Mouse (Mus musculus) embryonic facial prominence, embryonic 13.5 days (tissue): ENCODE measurements around the gene Ugt1a2. TPM values are rescaled to one million over a fixed set of nuclear protein-coding genes. Genes with fewer than 3 reads are reported as not detected.

Experiments used
- ATAC-seq: fragments of 200-750 bp; cut with Nextera tagmentation; 2 replicates; pipeline ENCODE4 v1.8.0; 2017; ENCODE audit warnings: low read depth; ENCODE audit not compliant: insufficient number of reproducible peaks, insufficient read depth, low FRiP score, low TSS enrichment
- H3K27ac ChIP-seq: fragments of 300-500 bp; sonication (generic); 2 replicates; pipeline ENCODE4 v1.5.1; 2015; ENCODE audit warnings: moderate library complexity, mild to moderate bottlenecking, inconsistent platforms
- H3K27me3 ChIP-seq: fragments of 300-500 bp; sonication (generic); 2 replicates; pipeline ENCODE4 v1.6.1; 2015; ENCODE audit warnings: mild to moderate bottlenecking, inconsistent platforms
- H3K36me3 ChIP-seq: fragments of 300-500 bp; sonication (generic); 2 replicates; pipeline ENCODE4 v1.6.1; 2015; ENCODE audit warnings: mild to moderate bottlenecking, inconsistent platforms
- H3K4me1 ChIP-seq: fragments of 300-500 bp; sonication (generic); 2 replicates; pipeline ENCODE4 v1.6.1; 2015; ENCODE audit warnings: inconsistent platforms
- H3K4me2 ChIP-seq: fragments of 300-500 bp; sonication (generic); 2 replicates; pipeline ENCODE4 v1.6.1; 2015; ENCODE audit warnings: moderate library complexity, mild to moderate bottlenecking, inconsistent platforms
- H3K4me3 ChIP-seq: fragments of 300-500 bp; sonication (generic); 2 replicates; pipeline ENCODE4 v1.5.1; 2015; ENCODE audit warnings: mild to moderate bottlenecking, inconsistent platforms
- H3K9ac ChIP-seq: fragments of 300-500 bp; sonication (generic); 2 replicates; pipeline ENCODE4 v1.6.1; 2015; ENCODE audit warnings: mild to moderate bottlenecking, inconsistent platforms
- H3K9me3 ChIP-seq: fragments of 300-500 bp; sonication (generic); 2 replicates; pipeline ENCODE4 v1.6.1; 2016; ENCODE audit warnings: inconsistent platforms
- WGBS: fragments of 180-500 bp; shearing (Covaris S2); methylation state at CpG from one replicate; pipeline ENCODE4 v1.1.7; 2015; ENCODE audit warnings: mixed read lengths; 5-methylcytosine and 5-hydroxymethylcytosine counted together
- polyA plus RNA-seq: library from polyadenylated mRNA; unstranded; fragments of >200 nt; fragmentation: Nextera tagmentation; extraction: Ambion mirVana; gene quantifications from 2 replicates; pipeline ENCODE4 v1.2.1, GENCODE M21; 2015

Ugt1a2 gene
- polyA plus RNA-seq, 1 experiment from 2014 or later = not detected

DNA sequence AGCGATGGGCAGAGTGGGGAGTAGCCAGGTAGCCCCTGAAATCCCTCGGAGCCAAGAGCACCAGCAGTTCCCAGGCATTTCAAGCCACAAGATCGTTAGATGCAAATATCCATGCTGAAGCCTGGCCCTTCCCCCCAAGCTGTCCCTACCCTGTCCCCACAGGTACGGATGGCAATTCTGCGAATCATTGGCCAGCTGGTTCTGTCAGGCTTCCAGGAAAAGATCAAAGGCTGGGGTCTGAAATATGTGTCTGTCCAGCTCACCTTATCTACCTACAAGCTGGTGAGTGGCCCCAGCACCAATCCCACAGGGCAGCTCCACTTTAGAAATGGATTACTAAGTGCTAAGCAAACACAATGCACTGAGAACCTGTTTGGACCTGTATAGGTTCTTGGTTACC lies 36.9 kb downstream of the Ugt1a2 start:
- Histone ChIP-seq H3K9me3 (peaks cover 92% of the 10 kb centered on the region), H3K4me3 (no peak overlapping the region), H3K4me2 (no peak overlapping the region), H3K27ac (no peak overlapping the region), H3K27me3 (no peaks in the 10 kb centered on the region), H3K36me3 (no peaks in the 10 kb centered on the region), H3K4me1 (no peaks in the 10 kb centered on the region), H3K9ac (no peak overlapping the region)
- no peak for ATAC-seq
- 82% methylated on average over 5 of the region's 5 CpGs for WGBS

DNA sequence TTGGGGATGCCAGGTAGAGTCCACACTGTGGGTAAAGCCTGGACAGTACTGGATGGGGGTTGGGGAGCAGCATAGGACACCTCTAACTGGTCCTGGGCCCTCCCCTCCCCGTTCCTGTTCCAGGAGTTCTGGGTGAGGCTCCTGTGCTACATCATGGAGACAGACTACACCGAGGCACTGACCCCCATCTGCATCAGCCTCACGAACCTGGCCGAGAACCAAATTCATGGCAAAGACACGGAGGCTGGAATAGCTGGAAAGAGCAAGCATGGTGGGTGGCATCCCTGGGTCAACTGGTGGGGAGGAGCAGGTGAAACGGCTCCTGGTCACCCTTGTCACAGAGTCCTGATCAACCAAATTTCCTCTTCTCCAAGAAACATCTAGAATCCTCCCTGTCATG lies 38.4 kb downstream of the Ugt1a2 start:
- ATAC-seq = no peak
- Histone ChIP-seq H3K4me1 (no peaks in the 10 kb centered on the region), H3K4me3 (no peak overlapping the region), H3K4me2 (no peak overlapping the region), H3K9me3 (peaks cover 92% of the 10 kb centered on the region), H3K9ac (no peak overlapping the region), H3K36me3 (no peaks in the 10 kb centered on the region), H3K27me3 (no peaks in the 10 kb centered on the region), H3K27ac (no peak overlapping the region)
- 76% methylated on average over 6 of the region's 6 CpGs for WGBS

DNA sequence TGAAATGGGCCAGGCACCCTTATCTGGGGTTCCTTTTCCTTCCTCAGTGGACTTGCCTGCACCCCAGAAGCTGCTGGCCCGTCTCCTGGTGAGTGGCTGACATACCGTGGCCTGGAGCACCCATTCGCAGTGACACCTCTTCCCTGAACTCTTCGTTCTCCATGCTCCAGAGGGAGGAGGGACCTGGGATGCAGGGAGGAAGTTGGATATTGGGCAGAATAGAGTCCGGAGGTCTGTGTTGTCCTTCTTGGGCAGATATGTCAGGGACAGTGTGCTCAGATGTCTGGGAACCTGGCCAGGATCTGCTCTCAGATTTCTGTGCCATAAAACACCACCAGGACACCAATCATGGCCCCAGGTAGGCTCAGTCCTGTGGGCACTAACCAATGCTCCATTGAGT lies 39.7 kb downstream of the Ugt1a2 start:
- Histone ChIP-seq H3K9me3 (peaks cover 91% of the 10 kb centered on the region), H3K9ac (no peak overlapping the region), H3K4me3 (no peak overlapping the region), H3K27ac (no peak overlapping the region), H3K4me2 (no peak overlapping the region), H3K27me3 (no peaks in the 10 kb centered on the region), H3K4me1 (no peaks in the 10 kb centered on the region), H3K36me3 (no peaks in the 10 kb centered on the region)
- 73% methylated on average over 5 of the region's 5 CpGs for WGBS
- ATAC-seq = no peak

DNA sequence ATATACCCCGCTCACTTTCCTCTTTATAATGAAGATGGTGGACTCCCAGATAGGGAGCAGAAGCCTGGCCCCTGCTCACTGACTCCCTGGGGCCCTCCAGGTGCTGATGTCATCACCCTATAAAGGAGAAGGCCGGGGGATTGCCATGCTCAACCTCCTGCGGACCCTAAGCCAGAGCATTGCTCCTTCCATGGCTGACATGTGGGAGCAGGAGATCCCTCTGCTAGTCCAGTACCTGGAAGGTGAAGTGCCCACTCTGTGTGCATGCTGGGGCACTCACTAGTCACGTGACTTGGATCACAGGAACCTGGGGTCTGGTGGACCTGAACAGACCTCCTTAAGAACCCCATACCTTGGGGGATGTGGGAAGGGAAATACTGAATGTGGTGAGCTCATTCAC lies 40.2 kb downstream of the Ugt1a2 start:
- H3K36me3 ChIP-seq = no peaks in the 10 kb centered on the region
- ATAC-seq = peak; percentile 13
- no peak overlapping the region for H3K9ac ChIP-seq
- 69% methylated on average over 4 of the region's 4 CpGs for WGBS
- no peaks in the 10 kb centered on the region for H3K27me3 ChIP-seq
- no peak overlapping the region for H3K27ac ChIP-seq
- H3K4me3 ChIP-seq = no peak overlapping the region
- no peak overlapping the region for H3K4me2 ChIP-seq
- no peaks in the 10 kb centered on the region for H3K4me1 ChIP-seq
- H3K9me3 ChIP-seq = peaks cover 91% of the 10 kb centered on the region

DNA sequence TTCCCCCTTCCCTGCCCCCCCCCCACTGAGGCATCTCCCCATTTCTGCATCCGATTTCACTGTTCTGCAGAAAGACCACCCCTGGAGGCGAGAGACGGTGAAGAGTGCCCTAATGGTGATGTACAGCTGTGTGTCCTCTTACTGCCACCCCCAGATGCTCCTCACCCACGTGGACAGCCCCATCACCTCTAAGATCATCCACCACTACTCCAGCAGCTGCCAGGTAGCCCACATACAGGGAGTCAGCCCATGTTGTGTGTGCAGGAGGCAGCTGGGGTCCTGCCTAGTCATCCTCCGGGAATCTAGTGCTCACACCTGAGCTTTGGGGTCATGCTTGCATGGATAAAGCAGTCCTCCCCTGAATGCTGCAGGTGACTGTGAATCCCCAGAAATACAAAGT lies 43.5 kb downstream of the Ugt1a2 start:
- Histone ChIP-seq H3K4me1 (no peaks in the 10 kb centered on the region), H3K9me3 (peaks cover 92% of the 10 kb centered on the region), H3K36me3 (no peaks in the 10 kb centered on the region), H3K4me3 (no peak overlapping the region), H3K27me3 (no peaks in the 10 kb centered on the region), H3K9ac (no peak overlapping the region), H3K27ac (no peak overlapping the region), H3K4me2 (no peak overlapping the region)
- ATAC-seq = no peak
- WGBS = 61% methylated on average over 5 of the region's 5 CpGs

DNA sequence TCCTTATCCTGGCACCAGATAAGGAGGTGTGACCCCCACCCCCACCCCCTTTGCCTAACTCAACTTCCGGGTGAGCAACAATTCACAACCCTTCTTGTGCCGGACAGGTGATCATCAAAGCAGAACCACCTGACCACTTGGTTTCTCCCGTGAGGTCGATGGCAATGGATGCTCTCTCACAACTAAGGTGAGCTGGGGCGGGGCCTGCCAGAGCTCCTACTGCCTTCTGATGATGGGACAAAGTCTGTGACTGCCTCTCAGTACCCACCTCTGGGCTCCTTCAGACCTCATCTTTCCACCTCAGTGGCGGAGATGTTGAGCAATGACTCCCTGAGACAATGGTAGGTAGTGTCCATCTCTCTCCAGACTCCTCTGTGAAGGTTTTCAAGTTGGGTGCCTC lies 45.5 kb downstream of the Ugt1a2 start:
- Histone ChIP-seq H3K27ac (no peak overlapping the region), H3K4me3 (no peak overlapping the region), H3K27me3 (no peaks in the 10 kb centered on the region), H3K4me2 (no peak overlapping the region), H3K4me1 (no peaks in the 10 kb centered on the region), H3K36me3 (no peaks in the 10 kb centered on the region), H3K9me3 (peaks cover 92% of the 10 kb centered on the region), H3K9ac (no peak overlapping the region)
- ATAC-seq = no peak
- 77% methylated on average over 6 of the region's 6 CpGs for WGBS

DNA sequence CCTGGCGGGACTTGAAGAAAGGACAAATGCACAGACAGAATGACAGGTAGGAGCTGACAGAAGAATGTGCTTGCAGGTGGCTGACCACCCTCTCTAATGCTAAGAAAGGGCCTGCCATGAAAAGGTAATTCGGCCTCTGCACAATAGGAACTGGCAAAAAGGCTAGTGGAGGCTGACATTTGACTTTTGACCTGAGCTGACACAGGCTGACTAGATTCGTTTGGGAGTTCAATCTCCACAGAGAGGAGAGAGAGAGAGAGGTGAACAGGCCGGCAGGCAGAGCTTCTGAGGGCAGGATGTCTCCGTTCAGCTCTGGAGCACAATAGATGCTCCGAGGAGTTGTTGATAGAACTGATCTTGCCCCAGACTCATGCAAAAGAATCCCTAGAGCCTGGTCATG lies 46.0 kb downstream of the Ugt1a2 start:
- Histone ChIP-seq H3K4me1 (no peaks in the 10 kb centered on the region), H3K9ac (no peak overlapping the region), H3K27me3 (no peaks in the 10 kb centered on the region), H3K27ac (no peak overlapping the region), H3K4me3 (no peak overlapping the region), H3K36me3 (no peaks in the 10 kb centered on the region), H3K9me3 (peaks cover 92% of the 10 kb centered on the region), H3K4me2 (no peak overlapping the region)
- ATAC-seq = no peak
- WGBS = 43% methylated on average over 6 of the region's 6 CpGs

DNA sequence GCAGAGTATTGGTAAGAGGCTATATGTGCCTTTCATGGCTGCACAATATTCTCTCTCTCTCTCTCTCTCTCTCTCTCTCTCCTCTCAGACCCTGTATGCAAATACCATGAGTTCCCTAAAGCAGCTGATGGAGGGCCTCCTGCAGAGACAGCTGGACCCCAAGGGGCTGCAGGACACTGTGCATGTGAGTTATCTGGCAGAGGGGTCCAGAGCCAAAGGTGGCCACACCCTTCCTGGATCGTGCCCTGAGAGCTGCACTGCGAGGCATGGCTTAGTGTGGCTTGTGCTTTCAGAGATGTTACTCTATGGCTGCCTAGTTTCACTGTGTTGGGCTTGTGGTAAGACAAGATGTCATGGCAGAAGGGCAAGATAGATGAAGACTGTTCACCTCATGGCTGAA lies 47.3 kb downstream of the Ugt1a2 start:
- Histone ChIP-seq H3K27ac (no peak overlapping the region), H3K4me2 (no peak overlapping the region), H3K27me3 (no peaks in the 10 kb centered on the region), H3K36me3 (no peaks in the 10 kb centered on the region), H3K4me3 (no peak overlapping the region), H3K4me1 (no peaks in the 10 kb centered on the region), H3K9me3 (peaks cover 92% of the 10 kb centered on the region), H3K9ac (no peak overlapping the region)
- whole genome bisulfite sequencing = 49% methylated on average over 2 of the region's 2 CpGs
- no peak for ATAC-seq

DNA sequence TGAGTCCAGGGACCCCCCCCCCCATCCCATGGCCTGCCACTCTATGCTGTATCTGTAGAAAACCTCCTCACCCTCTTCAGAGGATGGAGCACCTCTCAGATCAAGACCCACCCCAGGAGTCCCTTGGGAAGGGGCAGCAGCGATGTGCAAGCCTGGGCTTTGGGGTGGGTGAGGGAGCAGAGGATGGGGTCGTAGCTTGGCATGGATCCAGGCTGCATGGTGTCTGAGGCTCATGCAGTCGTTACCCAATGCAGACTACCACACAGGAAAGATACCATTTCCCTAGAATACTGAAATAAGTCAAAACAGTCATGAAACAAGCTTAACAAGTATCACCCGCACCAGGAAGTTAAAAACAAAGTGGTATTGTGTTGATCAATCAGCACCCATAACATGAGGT lies 48.3 kb downstream of the Ugt1a2 start:
- no peak overlapping the region for H3K9ac ChIP-seq
- H3K4me3 ChIP-seq = no peak overlapping the region
- no peaks in the 10 kb centered on the region for H3K27me3 ChIP-seq
- H3K36me3 ChIP-seq = no peaks in the 10 kb centered on the region
- no peaks in the 10 kb centered on the region for H3K4me1 ChIP-seq
- H3K27ac ChIP-seq = no peak overlapping the region
- peaks cover 88% of the 10 kb centered on the region for H3K9me3 ChIP-seq
- H3K4me2 ChIP-seq = no peak overlapping the region
- 66% methylated on average over 4 of the region's 4 CpGs for WGBS
- no peak for ATAC-seq

DNA sequence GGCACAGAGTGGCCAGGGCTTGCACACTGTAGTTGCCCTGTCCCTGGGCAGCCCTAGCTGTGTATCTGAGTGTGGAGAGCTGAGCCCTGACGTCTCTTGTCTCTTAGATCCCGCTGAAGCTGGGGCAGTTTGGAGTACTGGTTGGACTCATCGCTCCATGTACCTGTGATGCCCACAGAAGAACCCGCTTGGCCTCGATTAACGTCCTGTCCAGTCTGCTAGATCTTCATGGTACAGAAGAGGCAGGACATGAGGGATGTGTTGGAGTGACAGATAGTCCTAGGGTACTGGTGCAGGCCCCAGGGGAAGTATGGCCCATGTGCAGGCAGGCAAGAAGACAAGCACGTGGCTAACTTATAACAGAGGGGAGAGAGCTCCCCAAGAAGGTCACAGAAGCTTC lies 49.2 kb downstream of the Ugt1a2 start:
- ATAC-seq = no peak
- Histone ChIP-seq H3K27me3 (no peaks in the 10 kb centered on the region), H3K36me3 (no peaks in the 10 kb centered on the region), H3K9me3 (peaks cover 88% of the 10 kb centered on the region), H3K27ac (no peak overlapping the region), H3K4me2 (no peak overlapping the region), H3K4me1 (no peaks in the 10 kb centered on the region), H3K9ac (no peak overlapping the region), H3K4me3 (no peak overlapping the region)
- 76% methylated on average over 7 of the region's 7 CpGs for WGBS

DNA sequence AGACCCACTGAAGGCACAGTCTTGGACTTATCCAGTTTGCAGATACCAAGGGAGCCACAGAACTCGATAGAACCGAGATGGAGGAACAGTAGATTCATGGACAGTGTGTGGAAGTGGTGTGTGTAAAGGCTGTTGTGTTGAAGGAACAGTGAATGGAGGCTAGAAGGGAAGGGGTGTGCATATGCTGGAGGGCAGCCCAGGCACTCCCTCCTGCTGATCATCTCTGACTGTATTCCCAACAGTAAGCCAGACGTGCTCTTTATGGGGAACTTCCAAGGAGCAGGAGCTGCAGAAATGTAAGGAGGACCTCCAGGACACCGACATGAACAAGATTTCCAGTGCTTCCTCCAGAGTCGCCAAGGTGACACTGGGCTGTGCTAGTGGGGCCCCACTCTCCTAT lies 49.6 kb downstream of the Ugt1a2 start:
- Histone ChIP-seq H3K36me3 (no peaks in the 10 kb centered on the region), H3K4me2 (no peak overlapping the region), H3K27me3 (no peaks in the 10 kb centered on the region), H3K4me1 (no peaks in the 10 kb centered on the region), H3K9me3 (peaks cover 88% of the 10 kb centered on the region), H3K27ac (no peak overlapping the region), H3K4me3 (no peak overlapping the region), H3K9ac (no peak overlapping the region)
- ATAC-seq = 0 out of 2 replicates have a peak, but pooled peaks have one; percentile 0
- WGBS = 80% methylated on average over 5 of the region's 5 CpGs

DNA sequence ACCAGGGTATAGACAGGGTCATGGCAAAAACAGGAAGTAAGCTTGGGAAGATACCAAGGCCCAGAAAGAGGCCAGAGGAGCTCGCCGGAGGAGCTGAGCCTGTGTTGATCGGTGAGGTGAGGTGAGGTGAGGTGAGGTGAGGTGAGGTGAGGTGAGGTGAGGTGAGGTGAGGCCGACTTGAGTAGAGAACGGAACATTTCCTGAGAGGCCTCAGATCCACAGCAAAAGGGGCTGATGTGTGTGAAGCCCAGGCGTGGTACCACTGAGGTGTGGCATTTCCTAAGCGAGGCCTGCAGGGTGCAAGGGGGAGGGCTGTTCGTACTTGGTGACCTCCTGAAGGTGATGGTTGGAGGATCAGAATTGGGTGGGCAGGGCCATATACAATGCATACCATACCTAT lies 52.7 kb downstream of the Ugt1a2 start:
- H3K27me3 ChIP-seq = no peaks in the 10 kb centered on the region
- H3K27ac ChIP-seq = no peak overlapping the region
- no peak overlapping the region for H3K4me3 ChIP-seq
- peaks cover 84% of the 10 kb centered on the region for H3K9me3 ChIP-seq
- no peak overlapping the region for H3K4me2 ChIP-seq
- no peaks in the 10 kb centered on the region for H3K36me3 ChIP-seq
- ATAC-seq = no peak
- H3K4me1 ChIP-seq = no peaks in the 10 kb centered on the region
- no peak overlapping the region for H3K9ac ChIP-seq
- 75% methylated on average over 8 of the region's 8 CpGs for WGBS

DNA sequence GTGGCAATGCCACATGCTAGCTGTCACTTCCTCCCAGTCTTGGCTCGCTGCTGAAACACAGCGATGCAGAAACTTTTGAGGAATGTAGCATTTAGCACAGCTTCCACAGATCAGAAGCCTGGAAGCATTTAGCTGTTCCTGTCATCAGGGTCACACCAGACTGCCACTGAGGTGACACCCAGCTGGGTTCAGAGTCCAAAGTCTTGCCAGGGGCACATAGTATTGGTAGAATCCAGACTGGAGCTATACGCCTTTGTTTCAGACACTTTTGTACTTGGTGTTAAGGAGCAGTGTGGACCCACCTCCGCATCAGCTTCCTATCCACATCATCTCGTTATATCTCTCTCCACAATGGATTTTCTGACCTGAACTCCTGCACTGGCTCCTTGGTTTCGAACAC lies 53.1 kb downstream of the Ugt1a2 start:
- ATAC-seq = no peak
- 68% methylated on average over 6 of the region's 6 CpGs for WGBS
- no peaks in the 10 kb centered on the region for H3K27me3 ChIP-seq
- no peak overlapping the region for H3K9ac ChIP-seq
- peaks cover 82% of the 10 kb centered on the region for H3K9me3 ChIP-seq
- H3K4me1 ChIP-seq = no peaks in the 10 kb centered on the region
- H3K4me3 ChIP-seq = no peak overlapping the region
- H3K36me3 ChIP-seq = no peaks in the 10 kb centered on the region
- no peak overlapping the region for H3K27ac ChIP-seq
- H3K4me2 ChIP-seq = no peak overlapping the region
